Mouse (Mus musculus) heart, embryonic 16.5 days (tissue): ENCODE measurements around the gene H2-D1. TPM values are rescaled to one million over a fixed set of nuclear protein-coding genes. Genes with fewer than 3 reads are reported as not detected.
"Not testable (repeated sequence)": the region's sequence is repeated elsewhere in the genome, so short reads cannot be mapped to it uniquely, and the experiment has no call there.

Experiments
- ATAC-seq: fragments of 200-750 bp; cut with Nextera tagmentation; replicated peaks from 2 replicates; pipeline ENCODE4 v1.8.0; 2017; ENCODE audit warnings: moderate number of reproducible peaks; ENCODE audit not compliant: insufficient read depth, low FRiP score; ENCODE audit errors: extremely low read depth
- H3K27ac ChIP-seq: fragments of 300-500 bp; sonication (generic); 2 replicates; pipeline ENCODE4 v1.5.1; 2014; ENCODE audit warnings: mild to moderate bottlenecking, low read length, control low read depth, moderate library complexity
- H3K27me3 ChIP-seq: fragments of 300-500 bp; sonication (generic); 2 replicates; pipeline ENCODE4 v1.6.1; 2014; ENCODE audit warnings: low read length, mixed read lengths; ENCODE audit not compliant: control insufficient read depth, insufficient read depth
- H3K36me3 ChIP-seq: fragments of 300-500 bp; sonication (generic); 2 replicates; pipeline ENCODE4 v1.6.1; 2014; ENCODE audit not compliant: control insufficient read depth, insufficient read depth
- H3K4me1 ChIP-seq: fragments of 300-500 bp; sonication (generic); 2 replicates; pipeline ENCODE4 v1.6.1; 2014; ENCODE audit warnings: low read length, mixed read lengths; ENCODE audit not compliant: control insufficient read depth, insufficient read depth
- H3K4me2 ChIP-seq: fragments of 300-500 bp; sonication (generic); 2 replicates; pipeline ENCODE4 v1.6.1; 2014; ENCODE audit warnings: low read depth, mild to moderate bottlenecking, control low read depth, low read length
- H3K4me3 ChIP-seq: fragments of 300-500 bp; sonication (generic); 2 replicates; pipeline ENCODE4 v1.5.1; 2014; ENCODE audit warnings: mild to moderate bottlenecking, control low read depth, low read length
- H3K9ac ChIP-seq: fragments of 300-500 bp; sonication (generic); 2 replicates; pipeline ENCODE4 v1.6.1; 2014; ENCODE audit warnings: low read length, control low read depth
- H3K9me3 ChIP-seq: fragments of 300-500 bp; sonication (generic); replicated peaks from 2 replicates; pipeline ENCODE4 v1.6.1; 2016; ENCODE audit warnings: low read length; ENCODE audit not compliant: control insufficient read depth
- WGBS: fragments of 180-500 bp; shearing (Covaris S2); extraction: QIAGEN DNeasy Blood & Tissue Kit; methylation state at CpG from one replicate; pipeline ENCODE4 v1.1.7; 2014; 5-methylcytosine and 5-hydroxymethylcytosine counted together
- microRNA-seq: library from miRNA; unstranded; fragments of <30 nt; microRNA quantifications from one replicate; pipeline ENCODE4, GENCODE M21; 2017
- polyA plus RNA-seq: library from polyadenylated mRNA; unstranded; fragments of >200 nt; fragmentation: Nextera tagmentation; extraction: Ambion mirVana; gene quantifications from 2 replicates; pipeline ENCODE4 v1.2.1, GENCODE M21; 2015

The H2-D1 gene
- polyA plus RNA-seq, 1 experiment from 2014 or later, result 110 TPM

- H3K27me3 ChIP-seq, result peaks cover 5% of the 10 kb centered on the region; the same call in 1 of the 2 replicates
- H3K4me2 ChIP-seq, result no peak overlapping the region
- no peak overlapping the region for H3K4me3 ChIP-seq
- no peak overlapping the region for H3K27ac ChIP-seq
- H3K9ac ChIP-seq, result no peak overlapping the region
- no peaks in the 10 kb centered on the region for H3K4me1 ChIP-seq
- no peaks in the 10 kb centered on the region for H3K36me3 ChIP-seq
- WGBS, result 82% methylated on average over 10 of the region's 10 CpGs
- H3K9me3 ChIP-seq, result peaks cover 10% of the 10 kb centered on the region
- no peak for ATAC-seq
Observed at GRCm38 (mm10) chr17:35303756-35304350, 41.3 kb downstream of the H2-D1 start.

- Histone ChIP-seq H3K27me3 (peaks cover 5% of the 10 kb centered on the region; the same call in 1 of the 2 replicates), H3K9me3 (peaks cover 10% of the 10 kb centered on the region), H3K4me1 (no peaks in the 10 kb centered on the region), H3K4me2 (no peak overlapping the region), H3K4me3 (no peak overlapping the region), H3K9ac (no peak overlapping the region), H3K36me3 (no peaks in the 10 kb centered on the region), H3K27ac (no peak overlapping the region)
- WGBS, result 62% methylated on average over 6 of the region's 6 CpGs
- ATAC-seq, result no peak
Observed at GRCm38 (mm10) chr17:35304478-35304877, 41.9 kb downstream of the H2-D1 start.

- H3K4me3 ChIP-seq, ATAC-seq: not testable (repeated sequence)
Observed at GRCm38 (mm10) chr17:35304921-35305320, 42.4 kb downstream of the H2-D1 start.

More at GRCm38 (mm10) chr17:35304921-35305320, 42.4 kb downstream of the H2-D1 start:
- H3K27ac ChIP-seq, H3K27me3 ChIP-seq, H3K4me2 ChIP-seq, H3K4me1 ChIP-seq, H3K36me3 ChIP-seq, H3K9ac ChIP-seq, H3K9me3 ChIP-seq: not testable (repeated sequence)
- 77% methylated on average over 8 of the region's 8 CpGs for WGBS

Small RNA genes lying within 50 kb of the gene (microRNA-seq; reads per million reads assigned to microRNA genes)
- gene Mir6975 (3.1 reads per million, percentile 11 among the genes with 10 or more reads in this experiment), gene Mir8094 (not detected)

Other genes starting within 250 kb of the H2-D1 start
- 0.27 and 0.34 TPM in 2 replicates for gene Vwa7, start 246.2 kb upstream of the H2-D1 start, polyA plus RNA-seq
- 1.9 and 3.0 TPM in 2 replicates for gene Sapcd1, start 234.7 kb upstream of the H2-D1 start, polyA plus RNA-seq
- 3.5 and 3.7 TPM in 2 replicates for gene Msh5, start 216.0 kb upstream of the H2-D1 start, polyA plus RNA-seq
- gene Clic1, start 212.8 kb upstream of the H2-D1 start, polyA plus RNA-seq, result 349 and 372 TPM in 2 replicates
- gene Ddah2, start 203.7 kb upstream of the H2-D1 start, polyA plus RNA-seq, result 171 and 193 TPM in 2 replicates
- gene Ly6g6c, start 197.3 kb upstream of the H2-D1 start, polyA plus RNA-seq, result 0.17 TPM in 1 of 2 replicates, not detected in the other
- gene Mpig6b, start 196.5 kb upstream of the H2-D1 start, polyA plus RNA-seq, result 0.16 and 0.54 TPM in 2 replicates
- 0.72 and 0.84 TPM in 2 replicates for gene Ly6g6e, start 185.8 kb upstream of the H2-D1 start, polyA plus RNA-seq
- gene Ly6g6d, start 184.7 kb upstream of the H2-D1 start, polyA plus RNA-seq, result 1.9 and 3.4 TPM in 2 replicates
- gene Ly6g6f, start 177.1 kb upstream of the H2-D1 start, polyA plus RNA-seq, result 0.29 and 0.39 TPM in 2 replicates
- 80.9 and 83.3 TPM in 2 replicates for gene Abhd16a, start 173.5 kb upstream of the H2-D1 start, polyA plus RNA-seq
- 0.72 TPM in 1 of 2 replicates, not detected in the other for gene Ly6g5c, start 154.5 kb upstream of the H2-D1 start, polyA plus RNA-seq
- 0.57 and 0.63 TPM in 2 replicates for gene Ly6g5b, start 147.3 kb upstream of the H2-D1 start, polyA plus RNA-seq
- gene Gpank1, start 141.3 kb upstream of the H2-D1 start, polyA plus RNA-seq, result 13.6 and 14.9 TPM in 2 replicates
- gene Csnk2b, start 140.7 kb upstream of the H2-D1 start, polyA plus RNA-seq, result 224 and 232 TPM in 2 replicates
- 10.1 and 10.2 TPM in 2 replicates for gene D17H6S53E, start 136.4 kb upstream of the H2-D1 start, polyA plus RNA-seq
- gene Apom, start 130.7 kb upstream of the H2-D1 start, polyA plus RNA-seq, result 0.60 and 0.89 TPM in 2 replicates
- gene Bag6, start 127.6 kb upstream of the H2-D1 start, polyA plus RNA-seq, result 37.5 and 40.5 TPM in 2 replicates
- 103 and 113 TPM in 2 replicates for gene Prrc2a, start 97.8 kb upstream of the H2-D1 start, polyA plus RNA-seq
- gene Aif1, start 86.7 kb upstream of the H2-D1 start, polyA plus RNA-seq, result 6.0 and 10.9 TPM in 2 replicates
- gene Lst1, start 74.3 kb upstream of the H2-D1 start, polyA plus RNA-seq, result 7.9 and 8.2 TPM in 2 replicates
- 3.5 and 6.4 TPM in 2 replicates for gene Ltb, start 68.3 kb upstream of the H2-D1 start, polyA plus RNA-seq
- gene Tnf, start 60.7 kb upstream of the H2-D1 start, polyA plus RNA-seq, result 0.20 and 0.33 TPM in 2 replicates
- 0.27 and 0.79 TPM in 2 replicates for gene Lta, start 57.4 kb upstream of the H2-D1 start, polyA plus RNA-seq
- 0.41 and 1.2 TPM in 2 replicates for gene Gm16181, start 41.9 kb upstream of the H2-D1 start, polyA plus RNA-seq
- 10.1 and 10.4 TPM in 2 replicates for gene Atp6v1g2, start 29.1 kb upstream of the H2-D1 start, polyA plus RNA-seq
- 8.4 and 8.8 TPM in 2 replicates for gene Nfkbil1, start 26.9 kb upstream of the H2-D1 start, polyA plus RNA-seq
- 256 and 260 TPM in 2 replicates for gene Ddx39b, start 21.0 kb upstream of the H2-D1 start, polyA plus RNA-seq
- gene H2-Q1, start 57.7 kb downstream of the H2-D1 start, polyA plus RNA-seq, result not detected in 2 replicates
- gene H2-Q2, start 79.5 kb downstream of the H2-D1 start, polyA plus RNA-seq, result 0.82 and 2.1 TPM in 2 replicates
- 3.2 and 4.1 TPM in 2 replicates for gene H2-Q4, start 116.9 kb downstream of the H2-D1 start, polyA plus RNA-seq
- gene H2-Q6, start 162.1 kb downstream of the H2-D1 start, polyA plus RNA-seq, result 1.1 and 2.8 TPM in 2 replicates
- 3.7 and 5.9 TPM in 2 replicates for gene H2-Q7, start 176.4 kb downstream of the H2-D1 start, polyA plus RNA-seq
- 0.55 and 0.58 TPM in 2 replicates for gene H2-Q10, start 207.4 kb downstream of the H2-D1 start, polyA plus RNA-seq
- not detected in 2 replicates for gene Pou5f1, start 243.3 kb downstream of the H2-D1 start, polyA plus RNA-seq